Mouse (Mus musculus) adrenal gland, postnatal 36 days (tissue): ENCODE measurements at regions not wholly inside any gene's neighbourhood (a gene's known extent, or its start where the extent isn't known, plus 50 kb on each side); places are given as distances from the start of the nearest gene placed in this dataset.
A peak's percentile ranks its signal among the peaks of the same experiment; 100 is the strongest.

Experiments used
- DNase-seq, 2 experiments: peaks; one replicate each; pipeline ENCODE4 v3.0.0; 2021; ENCODE audit warnings: mixed read lengths in 1 of 2

GRCm38 (mm10) chr7:72027006-72027405 is 279.4 kb downstream of the Mctp2 start:
- DNase-seq = no peak

GRCm38 (mm10) chr7:72009115-72009514 is 297.3 kb downstream of the Mctp2 start:
- DNase-seq = no peak

- no peak for DNase-seq
These were observed 302.1 kb downstream of the Mctp2 start for GRCm38 (mm10) chr7:72004311-72004710.

- no peak for DNase-seq
These were observed 313.9 kb downstream of the Mctp2 start for GRCm38 (mm10) chr7:71992526-71992925.

- DNase-seq = no peak
These were observed 314.6 kb downstream of the Mctp2 start for GRCm38 (mm10) chr7:71991835-71992234.

- DNase-seq = no peak
These were observed 315.2 kb downstream of the Mctp2 start for GRCm38 (mm10) chr7:71991206-71991605.

- peak in 1 of 2 experiments; percentile 3 for DNase-seq
These were observed 340.4 kb downstream of the Mctp2 start for GRCm38 (mm10) chr7:71966015-71966414.

GRCm38 (mm10) chr7:71963456-71963855 is 343.0 kb downstream of the Mctp2 start:
- DNase-seq = peak; percentile 55 to 59

- no peak for DNase-seq
These were observed 343.6 kb downstream of the Mctp2 start for GRCm38 (mm10) chr7:71962851-71963250.

- DNase-seq = peak; percentile 59 to 69
These were observed 345.8 kb downstream of the Mctp2 start for GRCm38 (mm10) chr7:71960453-71961230.

GRCm38 (mm10) chr7:71946548-71946947 is 359.9 kb downstream of the Mctp2 start:
- DNase-seq = no peak

- DNase-seq = no peak
These were observed 363.0 kb downstream of the Mctp2 start for GRCm38 (mm10) chr7:71943078-71944042.

GRCm38 (mm10) chr7:71937731-71938130 is 368.7 kb downstream of the Mctp2 start:
- DNase-seq = no peak

GRCm38 (mm10) chr7:71936690-71937089 is 369.7 kb downstream of the Mctp2 start:
- DNase-seq = peak; percentile 22 to 36
